Mouse (Mus musculus) liver, embryonic 15.5 days (tissue): Measurements from ENCODE around the gene Llph. TPM values are rescaled to one million over a fixed set of nuclear protein-coding genes. Genes with fewer than 3 reads are reported as not detected.

Experiments used
- ATAC-seq: fragments of 200-750 bp; cut with Nextera tagmentation; 2 replicates; pipeline ENCODE4 v1.8.0; 2017; ENCODE audit warnings: moderate number of reproducible peaks, mild to moderate bottlenecking, moderate library complexity; ENCODE audit not compliant: insufficient read depth
- H3K27ac ChIP-seq: fragments of 300-500 bp; sonication (generic); replicated peaks from 2 replicates; pipeline ENCODE4 v1.5.1; 2015; ENCODE audit warnings: mild to moderate bottlenecking, inconsistent platforms
- H3K27me3 ChIP-seq: fragments of 300-500 bp; sonication (generic); 2 replicates; pipeline ENCODE4 v1.6.1; 2015; ENCODE audit warnings: mild to moderate bottlenecking, inconsistent platforms
- H3K36me3 ChIP-seq: fragments of 300-500 bp; sonication (generic); replicated peaks from 2 replicates; pipeline ENCODE4 v1.6.1; 2015; ENCODE audit warnings: moderate library complexity, mild to moderate bottlenecking, inconsistent platforms
- H3K4me1 ChIP-seq: fragments of 300-500 bp; sonication (generic); replicated peaks from 2 replicates; pipeline ENCODE4 v1.6.1; 2015; ENCODE audit warnings: inconsistent platforms
- H3K4me2 ChIP-seq: fragments of 300-500 bp; sonication (generic); 2 replicates; pipeline ENCODE4 v1.6.1; 2015; ENCODE audit warnings: moderate library complexity, mild to moderate bottlenecking, inconsistent platforms
- H3K4me3 ChIP-seq: fragments of 300-500 bp; sonication (generic); replicated peaks from 2 replicates; pipeline ENCODE4 v1.5.1; 2015; ENCODE audit warnings: mild to moderate bottlenecking, inconsistent platforms
- H3K9ac ChIP-seq: fragments of 300-500 bp; sonication (generic); 2 replicates; pipeline ENCODE4 v1.6.1; 2015; ENCODE audit warnings: moderate library complexity, mild to moderate bottlenecking, inconsistent platforms
- H3K9me3 ChIP-seq: fragments of 300-500 bp; sonication (generic); replicated peaks from 2 replicates; pipeline ENCODE4 v1.6.1; 2016; ENCODE audit warnings: inconsistent platforms
- whole genome bisulfite sequencing: fragments of 180-500 bp; shearing (Covaris S2); methylation state at CpG from one replicate; pipeline ENCODE4 v1.1.7; 2015; ENCODE audit warnings: mixed read lengths; ENCODE audit not compliant: insufficient replicate concordance; 5-methylcytosine and 5-hydroxymethylcytosine counted together
- polyA plus RNA-seq: library from polyadenylated mRNA; unstranded; fragments of >200 nt; fragmentation: Nextera tagmentation; extraction: Ambion mirVana; gene quantifications from 2 replicates; pipeline ENCODE4 v1.2.1, GENCODE M21; 2015

Gene Llph
- polyA plus RNA-seq, 1 experiment from 2014 or later: 23.3 TPM

- ATAC-seq: no peak
- no peak overlapping the region for H3K27ac ChIP-seq
- no peaks in the 10 kb centered on the region for H3K36me3 ChIP-seq
- no peaks in the 10 kb centered on the region for H3K9me3 ChIP-seq
- no peak overlapping the region for H3K4me3 ChIP-seq
- no peak overlapping the region for H3K9ac ChIP-seq
- H3K4me2 ChIP-seq: no peak overlapping the region
- no peaks in the 10 kb centered on the region for H3K27me3 ChIP-seq
- no peaks in the 10 kb centered on the region for H3K4me1 ChIP-seq
- 15% methylated on average over 8 of the region's 8 CpGs for WGBS
Observed at GRCm38 (mm10) chr10:120252800-120253199, 25.9 kb downstream of the Llph start.

- H3K36me3 ChIP-seq: no peaks in the 10 kb centered on the region
- H3K4me3 ChIP-seq: no peak overlapping the region
- H3K27me3 ChIP-seq: no peaks in the 10 kb centered on the region
- WGBS: 15% methylated on average over 11 of the region's 11 CpGs
- no peaks in the 10 kb centered on the region for H3K4me1 ChIP-seq
- ATAC-seq: no peak
- H3K27ac ChIP-seq: no peak overlapping the region
- H3K9me3 ChIP-seq: no peaks in the 10 kb centered on the region
- H3K9ac ChIP-seq: no peak overlapping the region
- no peak overlapping the region for H3K4me2 ChIP-seq
Observed at GRCm38 (mm10) chr10:120257231-120257630, 30.4 kb downstream of the Llph start.

GRCm38 (mm10) chr10:120267790-120268189 lies 40.9 kb downstream of the Llph start:
- Histone ChIP-seq H3K27me3 (no peaks in the 10 kb centered on the region), H3K4me2 (no peak overlapping the region), H3K36me3 (no peaks in the 10 kb centered on the region), H3K27ac (no peak overlapping the region), H3K4me3 (no peak overlapping the region), H3K9me3 (no peaks in the 10 kb centered on the region), H3K9ac (no peak overlapping the region), H3K4me1 (peaks cover 8% of the 10 kb centered on the region; the same call in 1 of the 2 replicates)
- 71% methylated on average over 12 of the region's 12 CpGs for WGBS
- no peak for ATAC-seq

- Histone ChIP-seq H3K4me1 (peaks cover 8% of the 10 kb centered on the region; the same call in 1 of the 2 replicates), H3K4me2 (no peak overlapping the region), H3K4me3 (no peak overlapping the region), H3K9me3 (no peaks in the 10 kb centered on the region), H3K9ac (no peak overlapping the region), H3K36me3 (no peaks in the 10 kb centered on the region), H3K27ac (no peak overlapping the region), H3K27me3 (no peaks in the 10 kb centered on the region)
- WGBS: 80% methylated on average over 13 of the region's 13 CpGs
- ATAC-seq: no peak
Observed at GRCm38 (mm10) chr10:120269946-120270345, 43.1 kb downstream of the Llph start.

GRCm38 (mm10) chr10:120270777-120271176 lies 43.9 kb downstream of the Llph start:
- ATAC-seq: no peak

GRCm38 (mm10) chr10:120271318-120271717 lies 44.4 kb downstream of the Llph start:
- Histone ChIP-seq H3K4me1 (peaks cover 8% of the 10 kb centered on the region; the same call in 1 of the 2 replicates), H3K9ac (no peak overlapping the region), H3K36me3 (no peaks in the 10 kb centered on the region), H3K4me2 (peak overlapping the region; percentile 39), H3K27ac (no peak overlapping the region), H3K9me3 (no peaks in the 10 kb centered on the region), H3K4me3 (no peak overlapping the region), H3K27me3 (no peaks in the 10 kb centered on the region)
- 20% methylated on average over 6 of the region's 6 CpGs for WGBS
- ATAC-seq: no peak

More at GRCm38 (mm10) chr10:120270777-120271176, 43.9 kb downstream of the Llph start:
- Histone ChIP-seq H3K36me3 (no peaks in the 10 kb centered on the region), H3K4me3 (no peak overlapping the region), H3K27ac (no peak overlapping the region), H3K27me3 (no peaks in the 10 kb centered on the region), H3K9ac (no peak overlapping the region), H3K9me3 (no peaks in the 10 kb centered on the region), H3K4me2 (no peak overlapping the region), H3K4me1 (peaks cover 8% of the 10 kb centered on the region; the same call in 1 of the 2 replicates)
- 50% methylated on average over 4 of the region's 4 CpGs for WGBS

GRCm38 (mm10) chr10:120271879-120272269 lies 45.0 kb downstream of the Llph start:
- no peaks in the 10 kb centered on the region for H3K27me3 ChIP-seq
- ATAC-seq: no peak
- H3K9ac ChIP-seq: no peak overlapping the region
- H3K4me3 ChIP-seq: peak overlapping the region; percentile 17; the same call in 1 of the 2 replicates
- H3K36me3 ChIP-seq: no peaks in the 10 kb centered on the region
- 16% methylated on average over 10 of the region's 11 CpGs for WGBS
- no peak overlapping the region for H3K27ac ChIP-seq
- H3K9me3 ChIP-seq: no peaks in the 10 kb centered on the region
- peaks cover 8% of the 10 kb centered on the region; the same call in 1 of the 2 replicates for H3K4me1 ChIP-seq
- H3K4me2 ChIP-seq: peak overlapping the region; percentile 39

GRCm38 (mm10) chr10:120272270-120272883 lies 45.5 kb downstream of the Llph start:
- WGBS: 21% methylated on average over 19 of the region's 19 CpGs
- no peak overlapping the region for H3K9ac ChIP-seq
- H3K9me3 ChIP-seq: no peaks in the 10 kb centered on the region
- H3K27me3 ChIP-seq: no peaks in the 10 kb centered on the region
- no peaks in the 10 kb centered on the region for H3K36me3 ChIP-seq
- H3K27ac ChIP-seq: no peak overlapping the region
- H3K4me3 ChIP-seq: peak overlapping the region; percentile 17; the same call in 1 of the 2 replicates
- ATAC-seq: no peak
- peaks cover 8% of the 10 kb centered on the region; the same call in 1 of the 2 replicates for H3K4me1 ChIP-seq
- peak overlapping the region; percentile 39 for H3K4me2 ChIP-seq

GRCm38 (mm10) chr10:120273335-120273734 lies 46.5 kb downstream of the Llph start:
- no peaks in the 10 kb centered on the region for H3K36me3 ChIP-seq
- no peak for ATAC-seq
- H3K4me2 ChIP-seq: no peak overlapping the region
- H3K27ac ChIP-seq: no peak overlapping the region
- no peaks in the 10 kb centered on the region for H3K27me3 ChIP-seq
- H3K9ac ChIP-seq: no peak overlapping the region
- WGBS: 55% methylated on average over 7 of the region's 7 CpGs
- H3K4me3 ChIP-seq: no peak overlapping the region
- H3K4me1 ChIP-seq: peaks cover 8% of the 10 kb centered on the region; the same call in 1 of the 2 replicates
- H3K9me3 ChIP-seq: no peaks in the 10 kb centered on the region

GRCm38 (mm10) chr10:120279482-120280128 lies 52.7 kb downstream of the Llph start:
- H3K9me3 ChIP-seq: no peaks in the 10 kb centered on the region
- WGBS: 68% methylated on average over 12 of the region's 12 CpGs

GRCm38 (mm10) chr10:120280375-120280774 lies 53.5 kb downstream of the Llph start:
- Histone ChIP-seq H3K36me3 (no peaks in the 10 kb centered on the region), H3K4me1 (no peaks in the 10 kb centered on the region), H3K4me3 (no peak overlapping the region), H3K27me3 (no peaks in the 10 kb centered on the region), H3K27ac (no peak overlapping the region), H3K9ac (no peak overlapping the region), H3K4me2 (no peak overlapping the region), H3K9me3 (no peaks in the 10 kb centered on the region)
- ATAC-seq: no peak
- WGBS: 30% methylated on average over 4 of the region's 4 CpGs

More at GRCm38 (mm10) chr10:120279482-120280128, 52.7 kb downstream of the Llph start:
- Histone ChIP-seq H3K9ac (no peak overlapping the region), H3K27ac (no peak overlapping the region), H3K27me3 (no peaks in the 10 kb centered on the region), H3K4me1 (no peaks in the 10 kb centered on the region), H3K36me3 (no peaks in the 10 kb centered on the region), H3K4me2 (no peak overlapping the region; the same call in 1 of the 2 replicates), H3K4me3 (no peak overlapping the region)
- ATAC-seq: no peak
